Comparison of ENCODE assay signal across 10 mouse cellular contexts in the genomic region with DNA sequence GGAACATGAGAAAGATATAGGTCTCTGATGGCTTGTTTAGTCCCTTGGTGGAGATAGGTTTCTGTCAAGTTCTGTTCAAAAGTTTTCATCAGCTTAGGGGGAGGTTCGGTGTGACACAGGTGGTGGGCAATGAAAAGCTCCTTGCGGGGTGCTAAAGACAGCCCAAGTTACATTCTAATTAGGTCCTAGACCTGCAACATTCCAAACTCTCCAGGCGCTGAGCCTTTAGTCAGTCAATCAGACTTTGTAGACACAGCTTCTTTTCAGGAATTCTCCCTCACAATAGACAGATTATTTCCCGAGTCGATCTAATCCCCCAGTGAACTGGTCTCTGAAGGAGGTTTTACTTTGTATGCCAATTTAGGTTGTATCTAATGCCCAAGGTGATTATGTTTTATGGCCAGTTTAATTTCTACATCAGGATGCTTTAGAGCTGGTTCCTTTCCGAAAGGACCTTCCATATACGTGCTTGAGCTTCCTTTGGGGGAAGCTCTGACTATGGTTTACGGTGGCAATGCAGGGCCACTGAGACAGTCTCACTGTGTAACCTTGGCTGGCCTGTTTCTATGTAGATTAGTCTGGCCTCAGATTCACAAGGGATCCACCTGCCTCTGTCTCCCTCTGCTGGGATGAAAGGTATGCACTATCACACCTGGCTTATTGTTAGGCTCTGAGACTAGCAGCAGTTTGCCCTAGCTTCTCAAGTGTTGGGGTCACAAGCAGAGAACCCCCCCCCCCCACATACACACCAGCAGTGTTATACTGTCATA. TPM values are rescaled to one million over a fixed set of nuclear protein-coding genes. Genes with fewer than 3 reads are reported as not detected.
DNase-seq lines count a peak whose midpoint lies in the region; ATAC-seq and TF ChIP-seq lines count a peak whose summit lies in the region.
"Had no signal": no experiment of that assay in that cellular context is flagged by ENCODE, and none has a peak within 500 bp of the region (broad histone marks: within the 10 kb centered on the region; RNA-seq: fewer than 3 reads in every experiment).

No protein-coding gene starts in this region.

- DNase-seq in kidney, postnatal 0 days (ENCODE audit: low spot score): no peak
- DNase-seq in kidney, adult 9 months: no peak
- DNase-seq in A20 (ENCODE audit: low read depth, low spot score): peak; percentile 54
- peak; percentile 13 to 44 for DNase-seq in CD8-positive naive resting alpha-beta T cell, adult 2 months (ENCODE audit: low read depth in 2 of 2, low spot score in 2 of 2)
- peak; percentile 50 for DNase-seq in induced T-regulatory cell, adult 2 months (ENCODE audit: low read depth)
- no peak for DNase-seq in cerebellum, adult 11 months

- no peak overlapping the region for H3K4me2 ChIP-seq in kidney, postnatal 0 days (ENCODE audit: low read length)

- H3K27me3 ChIP-seq in kidney, postnatal 0 days (ENCODE audit: insufficient read depth, low read length): no peaks in the 10 kb centered on the region

- H3K27ac ChIP-seq in kidney, postnatal 0 days: no peak overlapping the region

- 22% methylated on average over 8 of the region's 8 CpGs for whole genome bisulfite sequencing in kidney, postnatal 0 days

- ATAC-seq in kidney, postnatal 0 days (replicated peaks; ENCODE audit: low FRiP score, low read depth): no peak; the same call in 1 of the 2 replicates
- ATAC-seq in monocyte, adult 5-6 weeks (replicated peaks; ENCODE audit: insufficient number of reproducible peaks, low FRiP score, low TSS enrichment, poor library complexity, severe bottlenecking): no peak
- no peak for ATAC-seq in megakaryocyte progenitor cell, adult 5-6 weeks (replicated peaks; ENCODE audit: poor library complexity)

- H3K36me3 ChIP-seq in kidney, postnatal 0 days (ENCODE audit: insufficient read depth, low read length): no peaks in the 10 kb centered on the region

- no peaks in the 10 kb centered on the region for H3K9me3 ChIP-seq in kidney, postnatal 0 days (replicated peaks; ENCODE audit: low read length)

- H3K9ac ChIP-seq in kidney, postnatal 0 days (ENCODE audit: low read depth, low read length): no peak overlapping the region

- H3K4me1 ChIP-seq in kidney, postnatal 0 days (replicated peaks; ENCODE audit: insufficient read depth, low read length): no peaks in the 10 kb centered on the region

- H3K4me3 ChIP-seq in kidney, postnatal 0 days (replicated peaks; ENCODE audit: low read depth, low read length): no peak overlapping the region

- TF ChIP-seq CTCF in kidney, postnatal 0 days (IDR thresholded peaks at IDR 0.05; ENCODE audit: low read depth): peak; percentile 65

RNA-seq across cellular contexts. Expression of gene Smim14, which starts 11.1 kb away (rescaled TPM):
- 192 and 199 TPM in 2 replicates for polyA plus RNA-seq in kidney, postnatal 0 days (2015; fragmentation: Nextera tagmentation; extraction: Ambion mirVana)
- total RNA-seq in monocyte, adult 5-6 weeks (2017): 93.9 to 122 TPM (median 116 TPM) in 3 replicates
- total RNA-seq in megakaryocyte progenitor cell, adult 5-6 weeks (2015): 142 and 144 TPM in 2 replicates
- 83.0 and 86.5 TPM in 2 replicates for total RNA-seq in megakaryocyte progenitor cell, adult 5-6 weeks (2017)

RNA-seq across cellular contexts. Expression of gene Ube2k, which starts 11.2 kb away (rescaled TPM):
- 146 and 152 TPM in 2 replicates for polyA plus RNA-seq in kidney, postnatal 0 days (2015; fragmentation: Nextera tagmentation; extraction: Ambion mirVana)
- 48.6 to 59.6 TPM (median 49.9 TPM) in 3 replicates for total RNA-seq in monocyte, adult 5-6 weeks (2017)
- 150 TPM in 2 replicates for total RNA-seq in megakaryocyte progenitor cell, adult 5-6 weeks (2015)
- total RNA-seq in megakaryocyte progenitor cell, adult 5-6 weeks (2017): 32.9 and 45.7 TPM in 2 replicates

RNA-seq across cellular contexts. Expression of gene Gm43552, which starts 33.2 kb away (rescaled TPM):
- polyA plus RNA-seq in kidney, postnatal 0 days (2015; fragmentation: Nextera tagmentation; extraction: Ambion mirVana): 0.96 TPM in 1 of 2 replicates, not detected in the other
- total RNA-seq in monocyte, adult 5-6 weeks (2017): not detected in 3 replicates
- not detected in 2 replicates for total RNA-seq in megakaryocyte progenitor cell, adult 5-6 weeks (2015)
- total RNA-seq in megakaryocyte progenitor cell, adult 5-6 weeks (2017): not detected in 2 replicates
- polyA plus RNA-seq: hindbrain, embryonic 11.5 days; liver, embryonic 16.5 days had no signal

Comparison
In these comparisons a context has a peak if more than half of its experiments do, and no peak if none do; other contexts are left out.
1. DNase-seq: peak in A20 (single experiment), CD8-positive naive resting alpha-beta T cell, adult 2 months (2 of 2) and induced T-regulatory cell, adult 2 months (single experiment); none in kidney, postnatal 0 days (single experiment), kidney, adult 9 months (single experiment) and cerebellum, adult 11 months (single experiment).